Mouse (Mus musculus) hindbrain, embryonic 10.5 days (tissue): ENCODE data around the gene Rusc1. TPM values are rescaled to one million over a fixed set of nuclear protein-coding genes. Genes with fewer than 3 reads are reported as not detected.
A peak's percentile ranks its signal among the peaks of the same experiment; 100 is the strongest.

Experiments
- DNase-seq: peaks from one replicate; pipeline ENCODE4 v3.0.0-alpha.2; 2017; ENCODE audit warnings: low spot score
- H3K27ac ChIP-seq: fragments of 300-500 bp; sonication (generic); 2 replicates; pipeline ENCODE4 v1.5.1; 2016; ENCODE audit warnings: mild to moderate bottlenecking, moderate library complexity
- H3K27me3 ChIP-seq: fragments of 300-500 bp; sonication (generic); 2 replicates; pipeline ENCODE4 v1.6.1; 2016; ENCODE audit warnings: mild to moderate bottlenecking; ENCODE audit not compliant: poor library complexity, insufficient read depth, severe bottlenecking
- H3K36me3 ChIP-seq: fragments of 300-500 bp; sonication (generic); 2 replicates; pipeline ENCODE4 v1.6.1; 2016; ENCODE audit warnings: mild to moderate bottlenecking, moderate library complexity
- H3K4me1 ChIP-seq: fragments of 300-500 bp; sonication (generic); replicated peaks from 2 replicates; pipeline ENCODE4 v1.6.1; 2016; ENCODE audit warnings: mild to moderate bottlenecking
- H3K4me3 ChIP-seq: fragments of 300-500 bp; sonication (generic); 2 replicates; pipeline ENCODE4 v1.5.1; 2016; ENCODE audit warnings: mild to moderate bottlenecking, moderate library complexity
- H3K9me3 ChIP-seq: fragments of 300-500 bp; sonication (generic); 2 replicates; pipeline ENCODE4 v1.6.1; 2016; ENCODE audit warnings: mild to moderate bottlenecking, moderate library complexity
- WGBS: fragments of 180-500 bp; shearing (Covaris S2); methylation state at CpG from one replicate; pipeline ENCODE4 v1.1.7; 2016; 5-methylcytosine and 5-hydroxymethylcytosine counted together
- polyA plus RNA-seq: library from polyadenylated mRNA; unstranded; fragments of >200 nt; fragmentation: Nextera tagmentation; extraction: Ambion mirVana; gene quantifications from 2 replicates; pipeline ENCODE4 v1.2.1, GENCODE M21; 2016

The Rusc1 gene
- polyA plus RNA-seq, 1 experiment from 2014 or later, result 38.3 TPM

DNA sequence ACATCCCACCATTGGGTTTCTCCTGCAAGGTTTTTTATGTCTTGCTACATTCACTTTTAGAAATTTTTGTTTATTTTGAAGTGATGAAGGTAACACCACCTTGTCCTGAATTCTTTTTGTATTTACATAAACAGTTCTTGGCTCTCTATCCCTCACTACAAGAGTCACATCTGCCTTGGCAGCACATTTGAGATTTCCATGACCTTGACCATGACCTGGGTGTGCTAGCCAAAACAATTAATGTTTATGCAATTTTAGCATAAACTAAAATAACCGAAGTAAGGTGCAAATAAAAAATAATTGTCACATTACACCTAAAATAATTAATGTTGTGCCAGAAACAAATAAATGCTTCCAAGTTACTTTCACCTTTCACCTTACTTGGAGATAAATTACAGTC is 15.0 kb upstream of the Rusc1 start:
- no peaks in the 10 kb centered on the region for H3K4me1 ChIP-seq
- H3K4me3 ChIP-seq, result no peak overlapping the region
- 77% methylated on average over 1 of the region's 1 CpGs for WGBS
- H3K27ac ChIP-seq, result no peak overlapping the region
- no peaks in the 10 kb centered on the region for H3K36me3 ChIP-seq
- no peaks in the 10 kb centered on the region for H3K27me3 ChIP-seq
- DNase-seq, result no peak
- no peaks in the 10 kb centered on the region for H3K9me3 ChIP-seq

DNA sequence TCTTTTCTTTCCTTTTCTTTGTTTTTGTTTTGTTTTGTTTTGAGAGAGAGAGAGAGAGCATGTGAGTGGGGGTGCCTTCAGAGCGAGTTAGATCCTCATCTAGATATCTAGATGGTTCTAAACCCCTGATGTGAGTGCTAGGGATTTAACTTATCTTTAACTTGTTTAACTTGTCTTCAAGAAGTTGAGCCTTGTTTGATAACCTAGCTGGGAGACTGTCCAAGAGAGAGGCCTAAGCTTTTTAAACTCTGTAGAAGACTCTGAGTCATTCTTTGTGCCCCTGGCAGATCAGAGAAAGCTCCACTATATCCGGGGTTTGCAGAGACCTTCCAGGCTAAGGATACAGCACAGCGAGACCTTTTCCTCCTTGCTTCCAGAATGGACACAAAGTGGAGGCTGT is 14.4 kb upstream of the Rusc1 start:
- WGBS, result 78% methylated on average over 3 of the region's 3 CpGs
- Histone ChIP-seq H3K4me1 (peaks cover 4% of the 10 kb centered on the region), H3K27ac (no peak overlapping the region), H3K4me3 (no peak overlapping the region), H3K36me3 (no peaks in the 10 kb centered on the region), H3K27me3 (no peaks in the 10 kb centered on the region), H3K9me3 (no peaks in the 10 kb centered on the region)
- DNase-seq, result no peak

DNA sequence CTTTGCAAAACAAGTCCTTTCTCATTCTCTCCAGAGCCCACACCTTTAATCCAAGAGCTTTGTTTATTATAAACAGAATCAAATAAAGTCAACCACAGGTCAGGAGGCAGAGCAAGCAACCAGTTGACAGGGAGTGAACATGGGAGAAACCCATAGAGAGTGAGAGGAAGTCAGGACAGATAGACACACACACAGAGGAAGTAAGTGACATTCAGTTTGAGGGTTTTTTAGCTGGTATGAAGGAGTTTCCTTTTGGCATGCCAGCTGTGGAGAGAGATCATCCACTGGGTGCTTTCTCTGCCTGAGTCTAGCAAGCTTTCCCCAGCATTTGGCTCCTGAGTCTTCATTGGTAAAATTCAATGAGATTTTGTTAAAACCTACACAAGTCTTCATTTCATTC is 13.8 kb upstream of the Rusc1 start:
- Histone ChIP-seq H3K36me3 (no peaks in the 10 kb centered on the region), H3K27ac (no peak overlapping the region), H3K9me3 (no peaks in the 10 kb centered on the region), H3K4me1 (peaks cover 10% of the 10 kb centered on the region), H3K4me3 (no peak overlapping the region), H3K27me3 (no peaks in the 10 kb centered on the region)
- no peak for DNase-seq

DNA sequence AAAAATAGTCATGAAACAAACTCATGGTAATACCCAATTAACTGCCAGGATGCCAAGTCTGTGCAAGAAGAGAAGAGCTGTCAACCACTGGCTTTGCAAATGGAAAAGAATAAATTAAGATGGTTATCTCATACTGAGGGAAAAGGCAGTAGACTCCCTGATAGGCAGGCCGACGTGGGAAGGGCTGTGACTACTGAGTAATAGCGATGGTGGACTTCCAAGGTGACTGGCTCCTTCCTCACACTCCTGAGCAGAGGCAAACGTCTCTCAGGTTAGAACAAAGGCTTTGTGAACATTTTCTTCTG is 10.1 kb upstream of the Rusc1 start:
- H3K4me1 ChIP-seq, result peaks cover 40% of the 10 kb centered on the region
- H3K27me3 ChIP-seq, result no peaks in the 10 kb centered on the region
- no peak overlapping the region for H3K27ac ChIP-seq
- WGBS, result 82% methylated on average over 4 of the region's 4 CpGs
- no peaks in the 10 kb centered on the region for H3K9me3 ChIP-seq
- H3K36me3 ChIP-seq, result peaks cover 22% of the 10 kb centered on the region
- no peak for DNase-seq
- no peak overlapping the region for H3K4me3 ChIP-seq

DNA sequence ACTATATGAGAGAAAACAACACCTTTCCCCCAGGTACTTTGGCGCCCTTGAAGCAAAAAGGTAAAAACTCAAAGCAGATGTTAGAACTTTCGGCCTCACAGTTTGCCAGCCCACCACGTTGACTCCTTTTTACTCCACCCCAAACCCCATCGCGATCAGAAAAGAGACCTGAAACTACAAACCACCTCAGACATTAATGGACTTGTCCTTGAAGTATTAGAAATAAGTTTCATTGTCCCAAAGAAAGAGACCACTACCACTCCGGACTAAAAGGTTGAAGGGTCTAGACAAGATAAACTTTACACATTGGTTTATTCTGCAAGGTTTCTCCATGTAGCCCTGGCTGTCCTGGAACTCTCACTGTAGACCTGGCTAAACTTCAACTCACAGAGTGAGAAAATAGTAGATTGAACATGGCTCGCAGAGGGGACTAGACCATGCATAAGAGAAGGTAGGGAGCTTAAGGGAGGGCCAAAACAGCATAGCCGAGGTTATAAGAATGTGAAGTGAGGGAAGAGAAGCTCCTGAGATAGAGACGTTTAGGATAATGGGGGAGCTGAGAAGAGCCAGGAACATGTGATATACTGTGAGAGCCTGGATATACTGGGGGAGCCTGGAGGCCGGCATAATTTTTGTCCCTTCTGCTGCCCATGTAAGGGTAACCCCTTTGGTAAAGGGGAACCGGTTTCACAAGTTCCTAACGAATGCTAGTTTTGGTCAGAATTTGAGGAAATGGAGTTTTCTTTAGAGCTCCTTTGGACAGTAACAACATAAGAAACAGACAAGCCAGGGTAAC is 9.6 kb upstream of the Rusc1 start:
- Histone ChIP-seq H3K9me3 (no peaks in the 10 kb centered on the region), H3K4me1 (peaks cover 41% of the 10 kb centered on the region), H3K27me3 (no peaks in the 10 kb centered on the region), H3K36me3 (peaks cover 28% of the 10 kb centered on the region), H3K4me3 (peak overlapping the region; percentile 88), H3K27ac (peak overlapping the region; percentile 91)
- no peak for DNase-seq
- 69% methylated on average over 12 of the region's 12 CpGs for WGBS

DNA sequence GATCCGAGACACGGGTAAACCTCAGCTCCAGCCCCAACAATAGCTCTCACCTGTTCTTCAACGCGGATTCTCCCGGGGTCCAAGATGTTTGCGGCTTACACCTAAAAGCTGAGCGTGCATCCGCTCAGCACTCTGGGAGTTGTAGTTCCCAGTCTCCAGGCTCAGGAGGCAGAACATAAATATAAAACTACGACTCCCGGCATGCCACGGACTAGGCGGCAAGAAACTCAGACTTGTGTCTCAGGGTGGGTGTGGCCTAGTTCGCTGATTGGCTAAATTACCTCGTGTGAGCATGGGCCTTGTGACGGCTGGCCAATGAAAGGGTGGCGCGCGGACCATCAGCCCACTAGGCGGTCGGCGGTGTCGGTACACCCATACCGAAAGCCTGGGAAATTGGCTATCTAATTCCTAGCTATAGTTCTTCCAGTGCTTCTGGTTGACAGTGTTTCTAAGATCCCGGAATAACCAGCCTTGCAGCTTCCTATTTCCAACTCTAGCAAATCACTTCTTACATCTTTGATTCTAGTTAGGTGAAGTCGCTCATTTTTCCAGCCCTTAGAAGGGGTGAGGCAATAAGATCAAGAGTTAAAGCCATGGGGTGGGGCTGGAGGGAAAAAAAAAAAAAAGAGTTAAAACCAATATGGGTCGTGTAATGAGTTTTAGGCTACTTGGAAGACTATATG is 8.8 kb upstream of the Rusc1 start, which contains the start of gene Fdps:
Gene Fdps, minus strand, starts transcription at position 148 of the 683 bp plus-strand sequence.
- Histone ChIP-seq H3K36me3 (peaks cover 35% of the 10 kb centered on the region), H3K27me3 (no peaks in the 10 kb centered on the region), H3K4me1 (peaks cover 41% of the 10 kb centered on the region), H3K27ac (peak within 1 kb of the TSS; percentile 91), H3K9me3 (no peaks in the 10 kb centered on the region), H3K4me3 (peak within 1 kb of the TSS; percentile 88)
- DNase-seq, result peak; percentile 95
- under 1% methylated on average over 26 of the region's 26 CpGs for WGBS

DNA sequence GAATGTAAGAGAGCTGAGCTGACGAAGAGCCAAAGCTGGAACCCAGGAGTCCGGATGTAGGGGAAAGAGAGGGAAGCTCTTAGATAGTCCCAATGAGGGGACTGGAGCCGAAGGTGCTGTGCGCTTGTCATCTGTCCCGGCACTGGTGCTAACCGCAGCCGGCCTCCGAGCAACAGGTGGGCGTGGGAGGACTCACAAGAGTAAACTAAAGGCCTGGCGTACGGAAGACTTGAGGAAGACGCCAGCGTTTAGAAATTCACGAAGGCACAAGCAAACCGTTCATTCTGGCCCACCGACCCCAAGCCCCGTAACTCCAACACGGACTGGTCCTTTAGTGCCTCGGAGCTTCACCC is 8.3 kb upstream of the Rusc1 start:
- peak overlapping the region; percentile 88 for H3K4me3 ChIP-seq
- under 1% methylated on average over 19 of the region's 19 CpGs for WGBS
- peak overlapping the region; percentile 91 for H3K27ac ChIP-seq
- no peaks in the 10 kb centered on the region for H3K9me3 ChIP-seq
- H3K27me3 ChIP-seq, result no peaks in the 10 kb centered on the region
- H3K4me1 ChIP-seq, result peaks cover 41% of the 10 kb centered on the region
- peaks cover 40% of the 10 kb centered on the region for H3K36me3 ChIP-seq
- no peak for DNase-seq

DNA sequence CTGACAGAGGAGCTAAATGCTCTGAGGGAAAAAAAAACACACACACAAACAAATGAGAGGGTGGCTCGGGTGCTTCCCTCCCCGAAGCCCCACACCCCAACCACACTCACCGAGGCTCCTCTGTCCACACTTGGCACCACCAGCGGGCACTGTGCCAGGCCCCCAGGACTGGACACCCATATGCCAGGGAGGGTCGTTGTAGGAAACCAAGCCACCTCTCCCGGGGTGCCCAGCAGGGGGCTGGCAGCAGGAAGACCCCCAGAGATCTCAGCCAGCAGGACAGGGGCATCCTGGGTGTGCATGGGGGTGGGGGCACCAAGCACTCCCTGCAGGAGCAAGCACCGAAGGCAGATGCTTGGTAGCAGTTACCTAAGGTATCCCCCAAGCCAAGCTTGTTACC is 7.7 kb upstream of the Rusc1 start, which contains the start of gene Gm43738:
Gene Gm43738, minus strand, starts transcription at position 289 of the 400 bp plus-strand sequence.
- 58% methylated on average over 7 of the region's 7 CpGs for WGBS
- Histone ChIP-seq H3K36me3 (peaks cover 47% of the 10 kb centered on the region), H3K27me3 (no peaks in the 10 kb centered on the region), H3K27ac (peak within 1 kb of the TSS; percentile 91), H3K9me3 (no peaks in the 10 kb centered on the region), H3K4me1 (peaks cover 41% of the 10 kb centered on the region), H3K4me3 (peak within 1 kb of the TSS; percentile 88)
- DNase-seq, result no peak

DNA sequence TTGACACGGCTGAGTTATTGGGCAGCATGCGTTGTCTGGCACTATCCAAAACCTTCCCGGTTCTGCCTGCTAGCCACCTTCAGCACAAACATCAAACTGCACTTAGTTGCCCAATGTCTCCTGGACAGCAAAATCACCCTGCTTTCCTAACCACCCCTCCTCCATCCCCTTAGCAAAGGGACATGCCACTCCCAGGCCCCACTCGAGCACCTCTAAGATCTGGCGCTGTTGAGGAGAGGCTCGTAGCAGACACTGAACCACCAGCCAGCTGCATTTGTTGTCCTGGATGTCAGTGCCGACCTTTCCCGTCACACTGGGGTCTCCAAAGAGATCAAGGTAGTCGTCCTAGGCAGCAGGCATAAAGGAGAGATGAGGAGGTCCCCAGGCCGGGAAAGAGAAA is 910 bp upstream of the Rusc1 start:
- H3K27ac ChIP-seq, result no peak overlapping the region
- H3K36me3 ChIP-seq, result peaks cover 55% of the 10 kb centered on the region
- H3K4me3 ChIP-seq, result no peak overlapping the region
- peaks cover 49% of the 10 kb centered on the region for H3K4me1 ChIP-seq
- H3K27me3 ChIP-seq, result peaks cover 50% of the 10 kb centered on the region
- DNase-seq, result no peak
- 89% methylated on average over 10 of the region's 10 CpGs for WGBS
- no peaks in the 10 kb centered on the region for H3K9me3 ChIP-seq

DNA sequence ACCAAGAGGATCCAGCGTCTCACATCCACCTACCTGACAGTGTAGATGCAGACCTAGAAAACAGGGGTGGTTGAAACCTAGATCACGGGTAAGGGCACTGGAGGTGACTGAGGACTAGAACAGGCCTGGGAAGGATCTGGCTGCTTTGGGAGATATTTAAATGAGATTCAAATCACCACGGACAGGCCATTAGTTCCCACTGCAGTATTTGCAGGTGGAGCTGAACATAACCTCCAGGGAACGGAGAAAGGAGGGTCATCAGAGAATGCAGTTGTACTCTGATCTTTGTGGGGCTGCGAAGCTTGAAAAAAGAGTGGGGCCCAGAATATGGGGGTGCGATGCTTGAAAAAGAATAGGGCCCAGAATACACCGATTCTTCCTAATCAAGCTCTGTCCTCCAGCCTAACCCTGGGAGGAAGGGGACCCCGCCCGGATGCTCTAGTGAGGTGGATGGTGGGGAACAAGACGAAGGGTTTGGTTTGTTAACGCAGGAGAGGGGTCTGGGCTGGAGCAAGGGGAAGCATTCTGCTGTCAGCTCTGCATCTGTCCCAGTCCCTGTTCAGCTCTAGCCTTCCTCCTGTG is 511 bp downstream of the Rusc1 start:
- H3K27me3 ChIP-seq, result peaks cover 64% of the 10 kb centered on the region
- H3K4me3 ChIP-seq, result peak overlapping the region; percentile 74
- H3K36me3 ChIP-seq, result peaks cover 53% of the 10 kb centered on the region
- H3K9me3 ChIP-seq, result no peaks in the 10 kb centered on the region
- 15% methylated on average over 11 of the region's 11 CpGs for WGBS
- H3K4me1 ChIP-seq, result peaks cover 53% of the 10 kb centered on the region
- peak overlapping the region; percentile 79 for H3K27ac ChIP-seq
- DNase-seq, result no peak

DNA sequence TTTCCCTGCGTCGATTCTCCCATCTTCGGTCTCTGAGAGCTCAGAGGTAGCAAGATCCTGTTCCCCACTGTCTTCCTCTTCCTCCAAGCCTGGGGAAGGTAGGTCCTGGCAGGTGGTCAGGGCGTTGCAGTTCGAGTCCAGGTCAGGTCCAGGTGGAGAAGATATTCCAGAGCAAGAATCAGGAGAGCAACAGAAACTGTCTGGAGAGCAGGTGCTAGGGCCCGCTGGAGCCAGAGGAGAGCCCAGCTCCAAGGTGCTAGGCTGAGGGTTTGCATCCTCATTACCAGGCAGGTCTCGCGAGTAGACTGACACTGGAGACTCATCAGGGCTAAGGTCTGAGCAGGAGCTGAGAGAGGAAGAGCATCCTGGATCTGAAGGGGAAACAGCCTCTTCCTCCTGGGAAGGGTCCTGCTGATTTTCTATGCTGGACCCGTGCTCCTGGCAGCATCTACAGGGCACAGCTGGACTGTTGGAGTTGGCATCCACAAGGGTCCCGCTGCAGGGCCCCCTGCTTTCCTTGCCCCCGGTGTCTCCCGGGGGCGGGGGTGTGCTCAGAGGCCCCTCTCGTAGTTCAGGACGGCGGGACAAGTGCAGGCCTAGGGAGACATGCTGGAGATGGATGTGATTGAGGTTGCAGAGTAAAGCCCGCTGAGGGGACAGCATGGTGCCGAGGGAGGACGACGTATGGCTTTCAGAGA is 1.2 kb downstream of the Rusc1 start:
- H3K9me3 ChIP-seq, result no peaks in the 10 kb centered on the region
- H3K4me1 ChIP-seq, result peaks cover 55% of the 10 kb centered on the region
- 8% methylated on average over 20 of the region's 20 CpGs for WGBS
- H3K27me3 ChIP-seq, result peaks cover 65% of the 10 kb centered on the region
- DNase-seq, result peak; percentile 24
- peak overlapping the region; percentile 74 for H3K4me3 ChIP-seq
- H3K36me3 ChIP-seq, result peaks cover 48% of the 10 kb centered on the region
- peak overlapping the region; percentile 89 for H3K27ac ChIP-seq

DNA sequence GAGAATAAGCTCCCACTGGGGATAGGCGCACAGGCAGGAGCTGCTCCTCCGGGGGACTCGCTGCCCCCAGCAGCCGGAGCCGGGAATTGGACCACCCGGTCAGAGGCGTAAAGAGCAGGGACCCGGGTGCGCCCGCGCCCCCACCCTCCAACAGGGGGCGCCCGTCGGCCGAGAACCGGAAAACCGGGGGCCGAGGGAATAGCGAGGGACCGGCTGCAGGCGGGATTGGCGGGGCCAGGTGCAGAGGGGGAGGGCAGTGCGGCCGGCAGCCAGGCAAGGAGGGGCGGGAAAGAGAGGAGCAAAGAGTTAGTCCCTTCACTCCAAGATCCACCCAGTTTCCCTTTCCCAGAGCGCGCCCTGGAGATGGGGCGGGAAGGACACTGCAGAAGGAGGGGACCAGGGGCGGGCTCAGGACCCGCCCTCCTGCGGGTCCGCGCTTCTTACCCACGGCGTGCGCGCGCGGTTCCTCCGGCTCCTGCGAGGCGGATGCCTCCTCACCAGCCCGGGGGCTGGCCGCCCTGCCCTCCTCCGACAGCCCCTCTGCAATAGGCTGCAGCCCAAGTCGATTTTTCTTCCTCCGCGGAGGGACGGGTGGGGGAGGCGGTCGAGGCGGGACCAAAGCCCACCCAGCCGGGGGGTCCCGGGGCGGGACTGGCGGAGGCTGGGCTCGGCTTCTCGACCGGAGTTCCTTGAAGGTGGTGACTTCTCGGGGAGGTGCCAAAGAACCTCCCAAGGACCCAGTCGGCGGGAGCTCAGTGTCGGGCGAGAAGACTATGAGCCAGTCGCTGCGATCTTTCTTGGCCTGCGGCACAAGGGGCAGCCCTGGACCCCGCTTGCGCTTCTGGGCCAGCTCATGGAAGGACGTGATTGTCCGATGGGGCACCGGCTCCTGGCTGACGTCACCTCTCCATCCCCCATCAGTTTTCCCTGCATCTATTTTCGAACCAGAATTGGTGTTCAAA is 2.1 kb downstream of the Rusc1 start:
- peaks cover 46% of the 10 kb centered on the region for H3K36me3 ChIP-seq
- peak; percentile 87 for DNase-seq
- peaks cover 65% of the 10 kb centered on the region for H3K27me3 ChIP-seq
- H3K4me1 ChIP-seq, result peaks cover 55% of the 10 kb centered on the region
- WGBS, result under 1% methylated on average over 73 of the region's 74 CpGs
- H3K4me3 ChIP-seq, result peak overlapping the region; percentile 74
- H3K27ac ChIP-seq, result peak overlapping the region; percentile 89
- no peaks in the 10 kb centered on the region for H3K9me3 ChIP-seq
